Mouse (Mus musculus) lung, adult 2 months (tissue): ENCODE data around the gene Pdlim5.

Source experiments
- CTCF ChIP-seq: fragments of 200-500 bp; IDR thresholded peaks from 2 replicates; pipeline ENCODE4 v1.5.1; 2011; ENCODE audit warnings: mild to moderate bottlenecking, low read length, control low read depth; ENCODE audit not compliant: insufficient read depth
- POLR2A ChIP-seq: fragments of 200-500 bp; IDR thresholded peaks from 2 replicates; pipeline ENCODE4 v1.6.1; 2011; ENCODE audit warnings: low read depth, mild to moderate bottlenecking, control low read depth, low read length, borderline replicate concordance; ENCODE audit errors: extremely low read depth

GRCm38 (mm10) chr3:142311075-142311474 is 84.4 kb downstream of the Pdlim5 start:
- TF ChIP-seq POLR2A = no peak
- no peak for TF ChIP-seq CTCF
